Comparison of ENCODE assay signal across 8 mouse cellular contexts in genomic region chr2:91711256-91711925, GRCm38 (mm10). TPM values are rescaled to one million over a fixed set of nuclear protein-coding genes. Genes with fewer than 3 reads are reported as not detected.
DNase-seq lines count a peak whose midpoint lies in the region; ATAC-seq and TF ChIP-seq lines count a peak whose summit lies in the region.

No protein-coding gene starts in this region.

- peaks cover 23% of the 10 kb centered on the region for H3K4me1 ChIP-seq in kidney, embryonic 15.5 days
- peaks cover 6 to 13% of the 10 kb centered on the region in 2 experiments for H3K4me1 ChIP-seq in MEL (ENCODE audit: control insufficient read depth in 1 of 2, insufficient read depth in 2 of 2, low read length in 2 of 2)
- H3K4me1 ChIP-seq in forebrain, embryonic 10.5 days, result peaks cover 21% of the 10 kb centered on the region
- peaks cover 24% of the 10 kb centered on the region for H3K4me1 ChIP-seq in liver, embryonic 12.5 days
- peaks cover 5% of the 10 kb centered on the region for H3K4me1 ChIP-seq in small intestine, adult 2 months (ENCODE audit: control insufficient read depth, insufficient read depth, insufficient read length, low read length)

- no peaks in the 10 kb centered on the region for H3K27me3 ChIP-seq in kidney, embryonic 15.5 days
- no peaks in the 10 kb centered on the region for H3K27me3 ChIP-seq in MEL (ENCODE audit: control insufficient read depth in 1 of 2, insufficient read depth in 2 of 2, low read length in 2 of 2)
- H3K27me3 ChIP-seq in forebrain, embryonic 10.5 days (ENCODE audit: poor library complexity, severe bottlenecking), result no peaks in the 10 kb centered on the region
- H3K27me3 ChIP-seq in liver, embryonic 12.5 days (replicated peaks), result no peaks in the 10 kb centered on the region
- H3K27me3 ChIP-seq in small intestine, adult 2 months (ENCODE audit: control insufficient read depth, insufficient read depth, low read length), result no peaks in the 10 kb centered on the region

- ATAC-seq in kidney, embryonic 15.5 days (replicated peaks; ENCODE audit: low FRiP score), result peak; percentile 17; the same call in 1 of the 2 replicates
- no peak for ATAC-seq in liver, embryonic 12.5 days

- no peaks in the 10 kb centered on the region for H3K9me3 ChIP-seq in kidney, embryonic 15.5 days (replicated peaks)
- no peaks in the 10 kb centered on the region for H3K9me3 ChIP-seq in MEL (replicated peaks; ENCODE audit: insufficient read depth, low read length)
- no peaks in the 10 kb centered on the region for H3K9me3 ChIP-seq in forebrain, embryonic 10.5 days
- no peaks in the 10 kb centered on the region for H3K9me3 ChIP-seq in liver, embryonic 12.5 days (replicated peaks)

- peak overlapping the region; percentile 73 for H3K27ac ChIP-seq in kidney, embryonic 15.5 days
- H3K27ac ChIP-seq in MEL (ENCODE audit: control insufficient read depth, low read depth, low read length), result peak overlapping the region; percentile 89
- peak overlapping the region; percentile 91 for H3K27ac ChIP-seq in forebrain, embryonic 10.5 days
- peak overlapping the region; percentile 89 for H3K27ac ChIP-seq in liver, embryonic 12.5 days
- peak overlapping the region; percentile 69 for H3K27ac ChIP-seq in small intestine, adult 2 months (ENCODE audit: insufficient read depth, low read depth, low read length)

- no peak for TF ChIP-seq CTCF in MEL (IDR thresholded peaks at IDR 0.05 in 2 of 3, conservative IDR thresholded peaks at IDR 0.05 in 1 of 3; ENCODE audit: control insufficient read depth in 1 of 3, insufficient read depth in 1 of 3, low read depth in 2 of 3, low read length in 3 of 3, poor library complexity in 1 of 3, severe bottlenecking in 1 of 3)
- TF ChIP-seq CTCF in small intestine, adult 2 months (IDR thresholded peaks at IDR 0.05; ENCODE audit: extremely low read depth, insufficient read length, insufficient replicate concordance, low read depth, low read length), result no peak

- no peak for DNase-seq in kidney, postnatal 10 days
- DNase-seq in MEL (ENCODE audit: low read depth, low spot score), result peak; percentile 42
- no peak for DNase-seq in forebrain, embryonic 10.5 days (ENCODE audit: extremely low spot score, low spot score)
- DNase-seq in cerebellum, adult 9-10 months, result no peak
- DNase-seq in adrenal gland, adult 8-10 months, result no peak

- H3K36me3 ChIP-seq in kidney, embryonic 15.5 days, result peaks cover 5% of the 10 kb centered on the region
- H3K36me3 ChIP-seq in MEL (ENCODE audit: control insufficient read depth in 1 of 2, insufficient read depth in 2 of 2, low read length in 2 of 2), result peaks cover 0 to 19% of the 10 kb centered on the region in 2 experiments; a peak in 3 of 4 replicates
- H3K36me3 ChIP-seq in forebrain, embryonic 10.5 days (replicated peaks), result peaks cover 14% of the 10 kb centered on the region; the same call in 1 of the 2 replicates
- H3K36me3 ChIP-seq in liver, embryonic 12.5 days, result peaks cover 7% of the 10 kb centered on the region; the same call in 1 of the 2 replicates
- peaks cover 3% of the 10 kb centered on the region; the same call in 1 of the 2 replicates for H3K36me3 ChIP-seq in small intestine, adult 2 months (ENCODE audit: control insufficient read depth, insufficient read depth, low read length)

- TF ChIP-seq POLR2A in MEL (IDR thresholded peaks at IDR 0.05; ENCODE audit: control insufficient read depth in 1 of 2, insufficient read depth in 1 of 2, low read depth in 1 of 2, low read length in 2 of 2, poor library complexity in 1 of 2), result no peak
- no peak for TF ChIP-seq POLR2A in small intestine, adult 2 months (IDR thresholded peaks at IDR 0.05; ENCODE audit: low read depth, low read length)

- peak overlapping the region; percentile 73 for H3K4me2 ChIP-seq in kidney, embryonic 15.5 days
- peak overlapping the region; percentile 87 for H3K4me2 ChIP-seq in liver, embryonic 12.5 days

- H3K79me2 ChIP-seq in MEL (ENCODE audit: control insufficient read depth, insufficient read depth, low read length, poor library complexity), result peaks cover 19% of the 10 kb centered on the region

- WGBS in kidney, embryonic 15.5 days, result 4% methylated on average over 8 of the region's 8 CpGs
- 7% methylated on average over 8 of the region's 8 CpGs for WGBS in forebrain, embryonic 10.5 days
- WGBS in liver, embryonic 12.5 days (ENCODE audit: insufficient replicate concordance), result 1% methylated on average over 8 of the region's 8 CpGs
- WGBS in small intestine, adult 2 months, result 3% methylated on average over 8 of the region's 8 CpGs

- peak overlapping the region; percentile 72 for H3K4me3 ChIP-seq in kidney, embryonic 15.5 days (replicated peaks)
- peak overlapping the region; percentile 80 to 85 for H3K4me3 ChIP-seq in MEL (ENCODE audit: control insufficient read depth in 1 of 2, insufficient read depth in 1 of 2, low read depth in 2 of 2, low read length in 2 of 2)
- H3K4me3 ChIP-seq in forebrain, embryonic 10.5 days, result peak overlapping the region; percentile 91
- peak overlapping the region; percentile 97 for H3K4me3 ChIP-seq in liver, embryonic 12.5 days
- peak overlapping the region; percentile 65 for H3K4me3 ChIP-seq in small intestine, adult 2 months (ENCODE audit: low read depth, low read length)

- TF ChIP-seq EP300 in MEL (IDR thresholded peaks at IDR 0.05; ENCODE audit: low read depth in 1 of 2, low read length in 2 of 2), result no peak

- peak overlapping the region; percentile 70 for H3K9ac ChIP-seq in kidney, embryonic 15.5 days
- peak overlapping the region; percentile 86 for H3K9ac ChIP-seq in MEL (ENCODE audit: control insufficient read depth, low read depth, low read length, poor library complexity, severe bottlenecking)
- peak overlapping the region; percentile 83 for H3K9ac ChIP-seq in liver, embryonic 12.5 days

- no peak for TF ChIP-seq RAD21 in MEL (IDR thresholded peaks at IDR 0.05; ENCODE audit: low read depth, low read length)

TF ChIP-seq in MEL, 35 proteins besides CTCF, POLR2A, EP300 and RAD21:
- TF ChIP-seq TCF12 (IDR thresholded peaks at IDR 0.05; ENCODE audit: low read depth, low read length) (0 out of 2 replicates have a peak, but pooled peaks have one; percentile 6), ETS1 (IDR thresholded peaks at IDR 0.05; ENCODE audit: low read depth, low read length) (0 out of 2 replicates have a peak, but pooled peaks have one; percentile 12), MYC (IDR thresholded peaks at IDR 0.05; ENCODE audit: low read depth, low read length) (no peak), NELFE (IDR thresholded peaks at IDR 0.05; ENCODE audit: low read depth, low read length) (no peak), CHD1 (IDR thresholded peaks at IDR 0.05; ENCODE audit: low read depth, low read length) (peak; percentile 63; the same call in 1 of the 2 replicates), SIN3A (IDR thresholded peaks at IDR 0.05; ENCODE audit: low read length) (no peak), GATA1 (IDR thresholded peaks at IDR 0.05; ENCODE audit: low read depth, low read length) (no peak), MAFK (IDR thresholded peaks at IDR 0.05; ENCODE audit: borderline replicate concordance, low read depth, low read length) (no peak), BHLHE40 (IDR thresholded peaks at IDR 0.05; ENCODE audit: borderline replicate concordance, low read depth, low read length) (no peak)
TF ChIP-seq in MEL: peak in this region for 3.

RNA-seq across cellular contexts. Expression of gene Harbi1, which starts 0.7 kb away (rescaled TPM):
- 22.4 and 22.6 TPM in 2 replicates for polyA plus RNA-seq in kidney, embryonic 15.5 days (2015; fragmentation: Nextera tagmentation; extraction: Ambion mirVana)
- total RNA-seq in MEL (2012; rRNA removed), result 6.8 and 8.2 TPM in 2 replicates
- polyA plus RNA-seq in MEL (2012; ENCODE audit: insufficient read depth in 1 of 2, insufficient read length in 2 of 2, low read depth in 1 of 2, low replicate concordance in 2 of 2, missing spikeins in 1 of 2), result 1 to 10 TPM in 1 of 2 experiments, not detected in 1; 7.8 TPM
- 22.9 and 23.2 TPM in 2 replicates for polyA plus RNA-seq in forebrain, embryonic 10.5 days (2016; fragmentation: Nextera tagmentation; extraction: Ambion mirVana)
- 8.4 and 10.6 TPM in 2 replicates for polyA plus RNA-seq in liver, embryonic 12.5 days (2016; fragmentation: Nextera tagmentation; extraction: Ambion mirVana)
- polyA plus RNA-seq in small intestine, adult 2 months (2012; rRNA removed), result 1.5 and 1.9 TPM in 2 replicates
- total RNA-seq in adrenal gland, adult 8-10 months (2022), result 10 to 100 TPM; 11.0 to 12.7 (median 11.8) TPM

RNA-seq across cellular contexts. Expression of gene Atg13, which starts 1.0 kb away (rescaled TPM):
- 24.7 and 26.3 TPM in 2 replicates for polyA plus RNA-seq in kidney, embryonic 15.5 days (2015; fragmentation: Nextera tagmentation; extraction: Ambion mirVana)
- total RNA-seq in MEL (2012; rRNA removed), result 7.4 and 8.4 TPM in 2 replicates
- polyA plus RNA-seq in MEL (2012; ENCODE audit: insufficient read depth in 1 of 2, insufficient read length in 2 of 2, low read depth in 1 of 2, low replicate concordance in 2 of 2, missing spikeins in 1 of 2), result 10 to 100 TPM in 1 of 2 experiments, not detected in 1; 27.7 TPM
- polyA plus RNA-seq in forebrain, embryonic 10.5 days (2016; fragmentation: Nextera tagmentation; extraction: Ambion mirVana), result 20.6 and 21.6 TPM in 2 replicates
- polyA plus RNA-seq in liver, embryonic 12.5 days (2016; fragmentation: Nextera tagmentation; extraction: Ambion mirVana), result 12.8 and 14.7 TPM in 2 replicates
- 10.0 and 26.0 TPM in 2 replicates for polyA plus RNA-seq in small intestine, adult 2 months (2012; rRNA removed)
- 100 to 1,000 TPM in 1 of 4 experiments, 10 to 100 TPM in 3; 71.0 to 105 (median 72.1) TPM for total RNA-seq in adrenal gland, adult 8-10 months (2022)

RNA-seq across cellular contexts. Expression of gene Ambra1, which starts 18.5 kb away (rescaled TPM):
- 19.3 and 19.9 TPM in 2 replicates for polyA plus RNA-seq in kidney, embryonic 15.5 days (2015; fragmentation: Nextera tagmentation; extraction: Ambion mirVana)
- total RNA-seq in MEL (2012; rRNA removed), result 14.6 and 15.9 TPM in 2 replicates
- polyA plus RNA-seq in MEL (2012; ENCODE audit: insufficient read depth in 1 of 2, insufficient read length in 2 of 2, low read depth in 1 of 2, low replicate concordance in 2 of 2, missing spikeins in 1 of 2), result 10 to 100 TPM in 1 of 2 experiments, not detected in 1; 24.7 TPM
- 21.5 and 23.2 TPM in 2 replicates for polyA plus RNA-seq in forebrain, embryonic 10.5 days (2016; fragmentation: Nextera tagmentation; extraction: Ambion mirVana)
- polyA plus RNA-seq in liver, embryonic 12.5 days (2016; fragmentation: Nextera tagmentation; extraction: Ambion mirVana), result 8.7 and 9.0 TPM in 2 replicates
- polyA plus RNA-seq in small intestine, adult 2 months (2012; rRNA removed), result 9.9 and 20.7 TPM in 2 replicates
- total RNA-seq in adrenal gland, adult 8-10 months (2022), result 10 to 100 TPM; 36.3 to 52.7 (median 40.8) TPM
